Mouse (Mus musculus): ENCODE results near the gene Trim45. TPM values are rescaled to one million over a fixed set of nuclear protein-coding genes. Genes with fewer than 3 reads are reported as not detected.

The Trim45 gene
- polyA plus RNA-seq (2015; fragmentation: Nextera tagmentation; extraction: Ambion mirVana) = 8.5 and 9.3 TPM in 2 replicates

DNA sequence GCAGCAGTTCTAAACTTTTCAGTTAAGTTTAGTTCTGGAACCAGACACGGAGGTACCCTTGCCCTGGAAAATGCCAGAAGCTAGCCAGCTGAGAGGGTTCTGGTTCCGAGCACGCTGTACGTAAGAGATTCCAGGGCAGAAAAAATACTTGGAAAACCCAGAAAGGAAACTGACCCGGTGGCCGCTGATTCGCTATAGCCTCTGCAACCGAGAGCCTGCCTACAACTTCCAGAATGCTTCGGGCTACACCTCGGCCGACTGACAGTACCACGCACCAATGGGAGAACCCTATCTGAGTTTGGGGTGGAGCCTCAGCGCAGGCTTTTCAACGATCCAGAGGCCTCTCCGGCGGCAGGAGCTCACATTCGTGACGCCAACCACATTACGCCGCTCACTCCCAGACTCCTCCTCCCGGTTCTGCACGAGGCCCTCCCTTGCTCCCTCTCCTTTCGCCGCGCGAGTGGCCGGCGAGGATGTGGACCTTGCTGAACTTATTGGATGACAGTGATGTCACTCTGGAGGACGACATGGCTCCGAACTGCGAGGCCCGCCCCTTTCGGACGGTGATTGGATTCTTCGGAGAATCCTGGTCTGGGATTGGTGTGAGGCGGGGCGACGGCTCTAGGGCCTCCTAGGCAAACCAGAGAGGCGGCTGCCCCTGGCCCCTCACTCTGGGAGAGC is at the start of gene Trim45:
Trim45 (plus strand) TSS at position 378 of the 681 bp plus-strand sequence.
- Histone ChIP-seq H3K4me3 (peak within 1 kb of the TSS; percentile 64), H3K9ac (peak within 1 kb of the TSS; percentile 73), H3K4me2 (peak within 1 kb of the TSS; percentile 74), H3K4me1 (peaks cover 41% of the 10 kb centered on the region), H3K27ac (peak within 1 kb of the TSS; percentile 87), H3K9me3 (no peaks in the 10 kb centered on the region), H3K36me3 (replicated peaks) (no peaks in the 10 kb centered on the region), H3K27me3 (replicated peaks) (no peaks in the 10 kb centered on the region)
- WGBS = under 1% methylated on average over 39 of the region's 39 CpGs
- peak; percentile 99 for ATAC-seq (replicated peaks)

DNA sequence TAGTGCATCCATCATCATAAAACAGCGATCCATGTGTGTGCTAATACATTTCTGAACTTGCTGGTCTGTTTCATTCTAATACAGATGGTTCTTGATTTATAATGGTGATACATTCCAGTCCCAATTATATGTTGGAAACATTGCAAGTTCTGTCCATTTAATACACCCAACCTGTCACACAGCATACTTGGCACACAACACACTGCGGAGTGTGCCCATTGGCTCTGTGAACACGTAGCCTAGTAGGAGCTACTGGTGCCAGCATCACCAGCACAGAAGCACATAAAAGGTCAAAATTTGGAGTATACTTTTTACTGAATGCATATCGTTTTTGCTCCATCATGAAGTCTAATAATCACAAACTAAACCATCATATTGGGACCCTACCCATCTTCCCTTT is 44.9 kb upstream of the Trim45 start:
- Histone ChIP-seq H3K9ac (no peak overlapping the region), H3K9me3 (no peaks in the 10 kb centered on the region), H3K4me3 (no peak overlapping the region), H3K27ac (no peak overlapping the region), H3K4me1 (no peaks in the 10 kb centered on the region), H3K27me3 (replicated peaks) (no peaks in the 10 kb centered on the region), H3K4me2 (no peak overlapping the region), H3K36me3 (replicated peaks) (no peaks in the 10 kb centered on the region)
- WGBS = 93% methylated on average over 4 of the region's 4 CpGs
- no peak for ATAC-seq (replicated peaks)

DNA sequence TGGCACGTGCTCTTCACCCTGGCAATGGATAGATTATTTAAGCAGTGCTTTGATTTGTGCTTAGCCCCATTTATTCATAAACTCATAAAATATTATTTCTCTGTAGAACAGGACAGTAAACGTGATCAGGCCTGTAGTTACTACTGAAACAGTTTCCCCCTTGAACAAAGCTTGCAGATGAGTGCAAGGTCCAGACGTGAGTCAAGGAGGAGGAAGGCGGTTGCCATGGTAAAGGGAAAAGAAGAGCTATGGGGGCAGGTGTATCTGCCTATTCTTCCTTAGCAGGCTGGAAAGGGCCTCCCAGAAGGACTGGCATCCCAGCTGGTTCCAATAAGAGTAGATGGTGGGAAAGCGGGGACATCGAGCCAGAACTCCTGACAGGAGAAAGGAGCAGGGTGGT is 40.6 kb upstream of the Trim45 start:
- Histone ChIP-seq H3K9me3 (no peaks in the 10 kb centered on the region), H3K36me3 (replicated peaks) (no peaks in the 10 kb centered on the region), H3K27ac (no peak overlapping the region), H3K4me1 (no peaks in the 10 kb centered on the region), H3K9ac (no peak overlapping the region), H3K4me3 (no peak overlapping the region), H3K4me2 (no peak overlapping the region), H3K27me3 (replicated peaks) (no peaks in the 10 kb centered on the region)
- ATAC-seq (replicated peaks) = no peak
- 78% methylated on average over 6 of the region's 6 CpGs for WGBS

DNA sequence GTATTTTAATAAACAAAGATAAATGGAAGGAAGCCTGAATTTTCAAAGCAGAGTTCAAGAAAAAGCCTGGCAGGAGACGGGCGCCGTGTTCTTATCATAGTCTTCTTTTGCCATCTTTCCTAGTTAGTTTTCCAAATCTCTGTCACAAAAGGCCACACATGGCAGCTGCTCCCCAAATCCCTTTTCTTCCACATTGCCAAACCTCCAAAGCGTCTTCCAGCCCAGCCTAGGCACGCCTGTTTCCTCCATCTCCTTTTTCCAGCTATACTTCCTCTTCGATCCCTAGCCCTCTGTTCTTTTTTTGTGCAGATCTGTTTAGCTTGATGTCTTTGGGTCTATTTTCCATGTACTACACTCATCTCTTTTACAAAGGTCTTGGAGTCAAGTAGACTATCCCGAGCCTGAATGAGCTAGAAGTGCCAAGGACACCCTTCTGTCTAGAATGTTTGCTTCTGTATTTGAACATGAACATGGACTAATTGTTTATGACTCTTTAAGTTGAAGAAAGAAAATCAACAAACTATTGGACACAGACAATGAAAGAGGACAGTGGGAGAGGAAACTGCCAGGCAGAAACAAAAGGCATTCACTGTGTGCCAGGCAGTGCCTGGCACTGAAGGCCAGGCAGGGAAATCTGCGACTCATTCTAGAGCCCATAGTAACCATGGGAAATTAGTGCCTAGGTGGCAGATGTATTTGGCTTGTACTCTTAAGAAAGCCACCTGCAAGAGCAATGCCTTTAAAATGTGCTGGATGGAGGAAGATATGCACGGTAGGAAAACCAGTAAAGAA is 40.0 kb upstream of the Trim45 start:
- Histone ChIP-seq H3K4me1 (no peaks in the 10 kb centered on the region), H3K9me3 (no peaks in the 10 kb centered on the region), H3K9ac (no peak overlapping the region), H3K4me2 (no peak overlapping the region), H3K27ac (no peak overlapping the region), H3K27me3 (replicated peaks) (no peaks in the 10 kb centered on the region), H3K4me3 (no peak overlapping the region), H3K36me3 (replicated peaks) (no peaks in the 10 kb centered on the region)
- ATAC-seq (replicated peaks) = no peak
- 84% methylated on average over 9 of the region's 9 CpGs for WGBS

DNA sequence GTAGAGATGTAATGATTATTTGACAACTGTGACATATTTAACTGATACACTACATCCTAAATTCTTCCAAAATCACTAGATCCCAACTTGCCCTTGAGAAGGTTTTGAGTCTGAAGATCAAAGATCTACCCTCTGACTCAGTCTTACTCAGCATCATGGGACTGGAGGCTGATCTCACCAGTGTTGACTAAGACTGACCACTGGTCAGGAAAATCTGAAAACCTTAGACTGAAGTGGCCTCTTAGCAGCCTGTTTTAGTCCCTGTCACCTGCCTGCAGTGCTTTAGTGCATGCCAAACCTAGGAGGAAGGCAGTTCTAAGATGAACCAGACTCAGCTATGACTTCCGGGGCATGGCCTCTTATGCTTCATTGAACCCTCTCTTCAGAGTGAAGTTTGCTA is 32.8 kb upstream of the Trim45 start:
- Histone ChIP-seq H3K9me3 (no peaks in the 10 kb centered on the region), H3K4me3 (no peak overlapping the region), H3K9ac (no peak overlapping the region), H3K36me3 (replicated peaks) (no peaks in the 10 kb centered on the region), H3K27me3 (replicated peaks) (no peaks in the 10 kb centered on the region), H3K4me1 (no peaks in the 10 kb centered on the region), H3K27ac (no peak overlapping the region), H3K4me2 (no peak overlapping the region)
- no peak for ATAC-seq (replicated peaks)
- WGBS = 87% methylated on average over 1 of the region's 1 CpGs

DNA sequence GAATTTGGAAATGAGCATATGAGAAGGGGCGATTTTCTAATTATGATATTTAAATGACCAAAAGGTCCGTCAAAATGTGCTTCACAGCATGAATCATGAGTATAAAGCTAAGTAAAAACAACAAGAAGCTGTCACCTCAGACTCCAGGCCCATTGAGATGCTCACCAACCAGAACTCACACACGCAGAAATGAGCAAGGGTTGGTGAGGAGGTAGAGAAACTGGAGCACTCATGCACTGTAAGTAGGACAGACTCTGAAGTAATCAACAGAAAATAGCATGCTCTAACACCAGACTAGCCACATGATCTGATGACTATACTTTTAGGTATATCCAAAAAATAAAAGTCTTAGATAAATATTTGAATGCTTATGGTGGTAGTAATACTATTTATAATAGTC is 31.6 kb upstream of the Trim45 start:
- no peaks in the 10 kb centered on the region for H3K27me3 ChIP-seq (replicated peaks)
- no peaks in the 10 kb centered on the region for H3K4me1 ChIP-seq
- no peaks in the 10 kb centered on the region for H3K9me3 ChIP-seq
- H3K9ac ChIP-seq = no peak overlapping the region
- ATAC-seq (replicated peaks) = no peak
- H3K27ac ChIP-seq = no peak overlapping the region
- no peak overlapping the region for H3K4me3 ChIP-seq
- H3K4me2 ChIP-seq = no peak overlapping the region
- 95% methylated on average over 3 of the region's 3 CpGs for WGBS
- H3K36me3 ChIP-seq (replicated peaks) = no peaks in the 10 kb centered on the region

DNA sequence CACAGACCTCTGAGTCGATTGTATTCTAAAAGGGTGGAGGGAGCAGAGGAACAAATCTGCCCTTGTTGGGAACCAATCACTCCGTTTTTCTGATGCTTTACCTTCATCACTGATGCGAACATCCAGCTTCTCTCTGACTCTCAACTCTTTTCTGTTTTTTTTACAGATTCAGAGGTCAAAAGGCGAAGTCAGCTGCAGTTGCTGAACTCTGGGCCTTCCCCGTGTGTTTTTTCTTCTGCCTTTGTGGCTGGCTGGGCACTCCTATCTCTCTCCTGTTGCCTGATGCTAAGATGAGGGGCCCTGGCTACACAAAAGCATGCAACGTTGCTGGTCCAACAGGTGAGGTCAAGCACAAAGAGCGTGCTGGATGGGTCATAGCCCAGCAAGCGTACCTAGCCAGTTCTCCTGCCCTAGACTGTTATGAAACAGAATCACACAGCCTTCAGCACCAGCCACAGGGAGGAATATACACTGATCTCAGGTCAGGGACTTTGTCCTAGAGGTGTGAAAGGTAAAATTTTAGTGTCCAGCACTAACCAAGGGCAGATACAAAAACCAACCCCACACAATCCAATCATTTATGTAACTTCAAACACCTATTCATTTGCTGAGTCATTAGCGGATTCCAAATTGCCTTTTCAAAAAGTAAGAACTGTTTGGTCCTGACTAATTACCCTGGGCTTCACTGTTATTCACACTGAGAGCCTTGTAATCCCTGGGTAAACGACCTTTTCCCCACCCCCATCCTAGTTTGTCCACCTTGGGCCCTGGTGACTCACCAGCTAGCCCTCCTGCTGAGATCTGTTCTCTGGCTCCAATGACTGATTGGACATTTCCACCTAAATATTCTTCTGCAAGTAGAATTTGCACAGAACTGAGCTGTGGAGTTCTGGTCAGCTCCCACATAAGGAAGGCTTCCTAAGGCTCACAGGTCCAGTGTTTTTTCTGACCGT is 29.3 kb upstream of the Trim45 start:
- no peak overlapping the region for H3K27ac ChIP-seq
- WGBS = 67% methylated on average over 11 of the region's 11 CpGs
- no peak overlapping the region for H3K4me2 ChIP-seq
- H3K36me3 ChIP-seq (replicated peaks) = no peaks in the 10 kb centered on the region
- no peak overlapping the region for H3K9ac ChIP-seq
- H3K27me3 ChIP-seq (replicated peaks) = no peaks in the 10 kb centered on the region
- ATAC-seq (replicated peaks) = no peak
- H3K4me1 ChIP-seq = no peaks in the 10 kb centered on the region
- no peaks in the 10 kb centered on the region for H3K9me3 ChIP-seq
- H3K4me3 ChIP-seq = no peak overlapping the region

DNA sequence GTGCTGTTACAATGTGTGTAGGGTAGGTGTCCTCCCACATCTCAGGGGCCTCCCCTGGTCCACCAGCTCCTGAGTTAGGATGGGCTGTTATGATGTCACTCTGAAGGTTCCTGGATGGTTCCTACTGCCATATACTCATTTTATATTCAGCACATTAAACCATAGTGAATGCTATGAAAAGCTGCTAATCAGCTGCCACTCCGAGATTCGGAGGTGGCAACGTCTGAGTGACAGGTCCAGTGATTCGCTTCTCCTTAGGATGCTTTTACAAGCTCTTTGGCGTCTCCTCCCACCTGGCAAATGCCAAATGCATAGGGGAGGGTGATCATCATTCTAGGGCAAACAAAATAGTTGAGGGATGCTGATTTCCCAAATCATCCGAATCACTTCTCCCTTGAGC is 26.5 kb upstream of the Trim45 start:
- H3K4me2 ChIP-seq = no peak overlapping the region
- H3K27me3 ChIP-seq (replicated peaks) = no peaks in the 10 kb centered on the region
- no peak for ATAC-seq (replicated peaks)
- H3K36me3 ChIP-seq (replicated peaks) = no peaks in the 10 kb centered on the region
- H3K9me3 ChIP-seq = no peaks in the 10 kb centered on the region
- H3K4me3 ChIP-seq = no peak overlapping the region
- WGBS = 56% methylated on average over 6 of the region's 6 CpGs
- H3K9ac ChIP-seq = no peak overlapping the region
- H3K27ac ChIP-seq = no peak overlapping the region
- H3K4me1 ChIP-seq = no peaks in the 10 kb centered on the region

DNA sequence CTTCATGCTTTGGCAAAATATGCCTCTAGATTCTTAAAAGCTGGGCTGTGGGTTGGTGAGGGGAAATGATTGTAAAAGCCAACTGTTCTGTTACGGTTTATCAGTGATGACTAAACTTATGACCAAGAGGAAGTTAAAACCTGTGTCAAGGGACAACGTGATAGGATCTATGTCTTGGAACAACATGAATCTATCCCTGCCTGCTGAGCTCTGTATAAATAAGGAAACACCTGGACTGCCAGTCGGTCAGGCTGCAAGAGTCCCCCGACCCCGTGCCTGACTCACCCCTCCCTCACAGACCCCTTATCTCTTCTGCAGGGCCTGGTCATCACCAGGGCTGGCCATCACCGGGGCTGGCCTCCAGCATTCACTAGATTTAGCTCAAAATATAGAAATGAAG is 15.9 kb upstream of the Trim45 start:
- WGBS = 84% methylated on average over 6 of the region's 6 CpGs
- Histone ChIP-seq H3K4me1 (no peaks in the 10 kb centered on the region), H3K9me3 (no peaks in the 10 kb centered on the region), H3K4me3 (no peak overlapping the region), H3K27me3 (replicated peaks) (no peaks in the 10 kb centered on the region), H3K27ac (no peak overlapping the region), H3K4me2 (no peak overlapping the region), H3K36me3 (replicated peaks) (no peaks in the 10 kb centered on the region), H3K9ac (no peak overlapping the region)
- ATAC-seq (replicated peaks) = no peak

DNA sequence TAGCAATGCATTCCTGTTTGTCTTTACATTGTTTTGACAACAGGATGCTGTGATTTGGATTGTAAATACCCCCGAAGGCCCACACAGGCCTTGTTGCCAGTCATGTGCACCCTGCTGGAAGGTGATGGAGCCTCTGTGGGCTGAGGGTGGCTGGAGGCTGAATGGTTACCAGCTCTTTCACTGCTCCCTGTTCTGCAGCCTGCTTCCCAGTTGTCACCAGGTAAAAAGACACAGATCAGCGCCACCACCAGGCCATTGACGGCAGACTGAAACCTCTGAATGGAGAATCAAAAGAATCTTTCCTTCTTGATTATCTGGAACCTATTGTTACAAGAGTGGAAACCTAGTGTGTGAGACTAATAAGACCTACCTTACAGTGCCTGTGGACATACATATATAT is 15.1 kb upstream of the Trim45 start:
- Histone ChIP-seq H3K36me3 (replicated peaks) (no peaks in the 10 kb centered on the region), H3K9ac (no peak overlapping the region), H3K4me3 (no peak overlapping the region), H3K27me3 (replicated peaks) (no peaks in the 10 kb centered on the region), H3K4me1 (no peaks in the 10 kb centered on the region), H3K27ac (no peak overlapping the region), H3K9me3 (no peaks in the 10 kb centered on the region), H3K4me2 (no peak overlapping the region)
- no peak for ATAC-seq (replicated peaks)
- 32% methylated on average over 3 of the region's 3 CpGs for WGBS

DNA sequence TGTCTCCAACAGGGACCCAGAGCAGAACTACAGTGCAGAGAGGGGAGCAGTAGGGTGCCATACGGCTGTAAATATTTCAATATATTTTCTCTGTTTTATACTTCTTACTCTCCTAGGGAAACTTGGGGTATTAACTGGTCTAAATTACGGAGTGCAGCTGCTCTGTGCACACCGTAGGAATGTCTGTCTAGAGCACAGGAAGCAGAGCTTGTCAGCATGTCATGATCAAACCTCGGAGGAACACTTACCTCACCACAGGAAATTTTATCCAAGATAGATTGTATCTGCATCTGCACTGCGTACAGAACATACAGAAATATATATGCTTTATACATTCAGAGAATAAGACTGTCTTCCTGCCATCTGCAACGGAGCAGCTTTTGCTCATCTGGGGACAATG is 13.4 kb upstream of the Trim45 start:
- no peak for ATAC-seq (replicated peaks)
- 70% methylated on average over 6 of the region's 6 CpGs for WGBS
- H3K4me1 ChIP-seq = no peaks in the 10 kb centered on the region

DNA sequence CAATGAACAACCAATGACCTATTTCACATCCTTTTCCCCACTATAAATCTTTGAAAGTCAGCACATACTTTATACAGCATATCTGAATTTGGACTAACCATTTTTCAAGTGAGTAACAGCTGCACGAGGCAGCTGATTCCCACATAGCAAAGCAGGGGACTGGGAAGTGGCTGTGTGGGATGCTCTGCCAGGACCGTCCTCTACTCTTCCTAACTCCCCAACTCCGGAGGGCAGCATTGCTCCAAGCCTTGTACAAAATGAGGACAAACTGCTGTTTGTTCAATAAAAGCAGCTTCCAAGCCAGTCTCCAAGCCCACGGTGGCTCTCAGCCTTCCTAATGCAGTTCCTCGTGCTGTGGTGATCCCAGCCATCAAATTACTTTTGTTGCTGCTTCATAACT is 11.4 kb upstream of the Trim45 start:
- no peaks in the 10 kb centered on the region for H3K36me3 ChIP-seq (replicated peaks)
- H3K9me3 ChIP-seq = no peaks in the 10 kb centered on the region
- H3K27me3 ChIP-seq (replicated peaks) = no peaks in the 10 kb centered on the region
- no peak overlapping the region for H3K9ac ChIP-seq
- H3K27ac ChIP-seq = no peak overlapping the region
- H3K4me1 ChIP-seq = no peaks in the 10 kb centered on the region
- H3K4me3 ChIP-seq = no peak overlapping the region
- no peak overlapping the region for H3K4me2 ChIP-seq
- no peak for ATAC-seq (replicated peaks)
- 67% methylated on average over 5 of the region's 5 CpGs for WGBS

More for the DNA sequence above, 13.4 kb upstream of the Trim45 start:
- no peaks in the 10 kb centered on the region for H3K27me3 ChIP-seq (replicated peaks)
- H3K27ac ChIP-seq = no peak overlapping the region
- H3K9ac ChIP-seq = no peak overlapping the region
- H3K4me3 ChIP-seq = no peak overlapping the region
- H3K4me2 ChIP-seq = no peak overlapping the region
- H3K9me3 ChIP-seq = no peaks in the 10 kb centered on the region
- no peaks in the 10 kb centered on the region for H3K36me3 ChIP-seq (replicated peaks)

Measured in midbrain, embryonic 15.5 days (tissue).